Mouse (Mus musculus) neutrophil, adult 65 days (primary cell): ENCODE measurements around the gene Gm8206. TPM values are rescaled to one million over a fixed set of nuclear protein-coding genes. Genes with fewer than 3 reads are reported as not detected.

Experiments used
- total RNA-seq: library from RNA; stranded (reverse); gene quantifications from 2 replicates; pipeline ENCODE4 v1.2.4, GENCODE M21; 2023

The Gm8206 gene
- not detected in 2 replicates for total RNA-seq

DNA sequence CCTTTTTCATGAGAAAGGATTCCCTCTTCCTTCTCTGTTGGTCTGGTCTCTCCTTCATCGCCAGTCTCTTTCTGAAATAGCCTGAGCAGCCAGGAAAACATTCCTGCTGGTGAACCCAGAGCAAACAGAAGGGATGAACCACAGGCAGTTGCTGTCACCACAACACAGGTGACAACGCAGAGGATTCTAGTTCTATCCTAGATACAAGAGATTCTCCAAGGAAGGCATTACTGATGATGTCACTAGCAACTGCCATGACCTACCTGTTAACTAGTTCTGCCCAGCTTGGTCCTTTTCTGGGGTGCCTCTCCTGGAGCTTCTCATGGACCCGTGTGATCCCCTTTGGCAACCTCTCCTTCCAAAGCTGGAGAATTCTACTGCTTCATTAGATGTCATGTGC, at the start of gene Gm8206:
Gene Gm8206, minus strand, starts transcription at position 101 of the 400 bp plus-strand sequence.

DNA sequence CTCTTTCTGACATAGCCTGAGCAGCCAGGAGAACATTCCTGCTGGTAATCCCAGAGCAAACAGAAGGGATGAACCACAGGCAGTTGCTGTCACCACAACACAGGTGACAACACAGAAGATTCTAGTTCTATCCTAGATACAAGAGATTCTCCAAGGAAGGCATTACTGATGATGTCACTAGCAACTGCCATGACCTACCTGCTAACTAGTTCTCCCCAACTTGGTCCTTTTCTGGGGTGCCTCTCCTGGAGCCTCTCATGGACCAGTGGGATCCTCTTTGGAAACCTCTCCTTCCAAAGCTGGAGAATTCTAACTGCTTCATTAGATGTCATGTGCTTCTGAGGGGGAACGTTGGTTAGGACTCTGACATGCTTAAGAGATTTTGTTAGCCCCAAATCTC, 32.0 kb upstream of the Gm8206 start, which contains the start of gene Gm3476:
Gene Gm3476, minus strand, starts transcription at position 101 of the 400 bp plus-strand sequence.

DNA sequence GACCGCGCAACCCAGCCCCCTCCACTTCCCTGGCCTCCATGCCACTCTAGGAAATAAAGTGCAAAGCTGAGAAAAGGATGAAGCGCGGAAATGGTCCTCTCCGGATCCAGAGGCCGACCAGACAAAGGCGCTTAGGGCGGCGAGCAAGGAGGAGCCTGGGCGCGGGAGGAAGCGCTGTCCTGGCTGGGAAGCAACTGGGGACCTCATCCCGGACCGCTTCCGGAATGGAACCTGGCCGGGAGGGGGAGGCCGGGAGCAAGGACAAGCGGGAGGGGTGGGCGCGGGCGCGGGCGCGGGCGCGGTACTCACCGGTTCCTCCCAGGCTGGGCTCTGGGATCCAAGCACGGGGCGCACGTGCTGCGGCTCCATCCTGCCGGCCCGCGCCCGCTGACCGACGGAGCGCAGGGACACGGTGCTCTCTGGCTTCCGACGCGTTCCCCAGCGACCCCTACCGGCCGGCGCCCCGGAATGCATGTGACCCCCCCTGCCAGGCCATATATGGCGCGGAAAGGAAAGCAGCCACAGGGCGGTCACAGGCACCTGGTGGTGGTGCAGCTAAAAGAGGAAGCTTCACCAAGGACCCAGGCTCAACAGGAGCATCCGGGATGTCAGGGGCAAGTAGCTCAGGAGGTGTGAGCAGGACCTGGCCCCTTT, 14.7 kb upstream of the Gm8206 start, which contains the start of gene Gm3468:
Gene Gm3468, minus strand, starts transcription at position 394 of the 654 bp plus-strand sequence.

DNA sequence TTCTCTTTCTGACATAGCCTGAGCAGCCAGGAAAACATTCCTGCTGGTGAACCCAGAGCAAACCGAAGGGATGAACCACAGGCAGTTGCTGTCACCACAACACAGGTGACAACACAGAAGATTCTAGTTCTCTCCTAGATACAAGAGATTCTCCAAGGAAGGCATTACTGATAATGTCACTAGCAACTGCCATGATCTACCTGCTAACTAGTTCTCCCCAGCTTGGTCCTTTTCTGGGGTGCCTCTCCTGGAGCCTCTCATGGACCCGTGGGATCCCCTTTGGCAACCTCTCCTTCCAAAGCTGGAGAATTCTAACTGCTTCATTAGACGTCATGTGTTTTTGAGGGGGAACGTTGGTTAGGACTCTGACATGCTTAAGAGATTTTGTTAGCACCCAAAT, 35.6 kb downstream of the Gm8206 start, which contains the start of gene Gm6337:
Gene Gm6337, minus strand, starts transcription at position 101 of the 400 bp plus-strand sequence.

DNA sequence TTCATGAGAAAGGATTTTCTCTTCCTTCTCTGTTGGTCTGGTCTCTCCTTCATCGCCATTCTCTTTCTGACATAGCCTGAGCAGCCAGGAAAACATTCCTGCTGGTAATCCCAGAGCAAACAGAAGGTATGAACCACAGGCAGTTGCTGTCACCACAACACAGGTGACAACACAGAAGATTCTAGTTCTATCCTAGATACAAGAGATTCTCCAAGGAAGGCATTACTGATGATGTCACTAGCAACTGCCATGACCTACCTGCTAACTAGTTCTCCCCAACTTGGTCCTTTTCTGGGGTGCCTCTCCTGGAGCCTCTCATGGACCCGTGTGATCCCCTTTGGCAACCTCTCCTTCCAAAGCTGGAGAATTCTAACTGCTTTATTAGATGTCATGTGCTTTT, 114.7 kb downstream of the Gm8206 start, which contains the start of gene Gm3453:
Gene Gm3453, minus strand, starts transcription at position 101 of the 400 bp plus-strand sequence.

Other genes with a start within 250 kb of the Gm8206 start
- gene Gm8237, start 213.6 kb downstream of the Gm8206 start, total RNA-seq, result not detected in 2 replicates
- gene Gm3248, start 132.2 kb downstream of the Gm8206 start, total RNA-seq, result not detected in 2 replicates
- not detected in 2 replicates for gene Gm3453, start 114.8 kb downstream of the Gm8206 start, total RNA-seq
- gene Gm6337, start 35.7 kb downstream of the Gm8206 start, total RNA-seq, result not detected in 2 replicates
- gene Gm3468, start 14.7 kb upstream of the Gm8206 start, total RNA-seq, result not detected in 2 replicates
- not detected in 2 replicates for gene Gm3476, start 31.9 kb upstream of the Gm8206 start, total RNA-seq
- not detected in 2 replicates for gene Gm21560, start 125.3 kb upstream of the Gm8206 start, total RNA-seq
- gene Gm3411, start 193.3 kb upstream of the Gm8206 start, total RNA-seq, result not detected in 2 replicates
- gene Gm21103, start 210.9 kb upstream of the Gm8206 start, total RNA-seq, result not detected in 2 replicates
- gene Gm3618, start 249.7 kb upstream of the Gm8206 start, total RNA-seq, result not detected in 2 replicates